Mouse (Mus musculus) CD4-positive, CD25-positive, alpha-beta regulatory T cell, adult 2 months (primary cell): ENCODE data around the gene Usp18.

Source experiments
- DNase-seq: peaks from one replicate; pipeline ENCODE4 v3.0.0-alpha.2; 2012; ENCODE audit warnings: low read depth, low spot score

Gene Usp18

GRCm38 (mm10) chr6:121303466-121304220 is 57.9 kb downstream of the Usp18 start:
- DNase-seq, result no peak

- no peak for DNase-seq
Observed at GRCm38 (mm10) chr6:121304630-121305029, 58.9 kb downstream of the Usp18 start.

- no peak for DNase-seq
Observed at GRCm38 (mm10) chr6:121305571-121305970, 59.9 kb downstream of the Usp18 start.

- DNase-seq, result no peak
Observed at GRCm38 (mm10) chr6:121310984-121311383, 65.3 kb downstream of the Usp18 start.

GRCm38 (mm10) chr6:121319099-121319498 is 73.4 kb downstream of the Usp18 start:
- DNase-seq, result peak; percentile 46
